Mouse (Mus musculus): Measurements from ENCODE around the gene Prss36. TPM values are rescaled to one million over a fixed set of nuclear protein-coding genes. Genes with fewer than 3 reads are reported as not detected.

The Prss36 gene
- polyA plus RNA-seq, 1 experiment from 2014 or later, result 14.9 TPM

- H3K27ac ChIP-seq (ENCODE audit: low read depth, low read length), result no peak overlapping the region
- peaks cover 8% of the 10 kb centered on the region for H3K4me1 ChIP-seq (ENCODE audit: control insufficient read depth, insufficient read depth, low read depth, low read length)
- no peaks in the 10 kb centered on the region for H3K9me3 ChIP-seq (ENCODE audit: control insufficient read depth, low read length)
- H3K27me3 ChIP-seq (replicated peaks; ENCODE audit: control insufficient read depth, insufficient read depth, low read length), result no peaks in the 10 kb centered on the region
- no peak overlapping the region for H3K4me3 ChIP-seq (ENCODE audit: low read length)
- peaks cover 58% of the 10 kb centered on the region for H3K36me3 ChIP-seq (ENCODE audit: control insufficient read depth, insufficient read depth, low read length)
- H3K9ac ChIP-seq (ENCODE audit: low read depth, low read length), result no peak overlapping the region
- H3K4me2 ChIP-seq (ENCODE audit: low read length), result no peak overlapping the region
- 68% methylated on average over 6 of the region's 6 CpGs for WGBS
- no peak for ATAC-seq
These were observed 60.6 kb downstream of the Prss36 start for GRCm38 (mm10) chr7:127885951-127886350.

Other genes starting within 250 kb of the Prss36 start
- 39.5 and 41.9 TPM in 2 replicates for gene Bcl7c, start 237.8 kb downstream of the Prss36 start, polyA plus RNA-seq (2015; fragmentation: Nextera tagmentation; extraction: Ambion mirVana)
- gene Ctf1, start 234.0 kb downstream of the Prss36 start, polyA plus RNA-seq (2015; fragmentation: Nextera tagmentation; extraction: Ambion mirVana), result 3.4 and 4.9 TPM in 2 replicates
- 0.15 and 0.20 TPM in 2 replicates for gene Ctf2, start 214.6 kb downstream of the Prss36 start, polyA plus RNA-seq (2015; fragmentation: Nextera tagmentation; extraction: Ambion mirVana)
- gene Fbxl19, start 202.2 kb downstream of the Prss36 start, polyA plus RNA-seq (2015; fragmentation: Nextera tagmentation; extraction: Ambion mirVana), result 6.8 TPM in 2 replicates
- gene Orai3, start 176.9 kb downstream of the Prss36 start, polyA plus RNA-seq (2015; fragmentation: Nextera tagmentation; extraction: Ambion mirVana), result 10.4 and 11.3 TPM in 2 replicates
- 12.8 and 14.6 TPM in 2 replicates for gene Setd1a, start 170.1 kb downstream of the Prss36 start, polyA plus RNA-seq (2015; fragmentation: Nextera tagmentation; extraction: Ambion mirVana)
- gene Gm49388, start 161.1 kb downstream of the Prss36 start, polyA plus RNA-seq (2015; fragmentation: Nextera tagmentation; extraction: Ambion mirVana), result not detected in 2 replicates
- 11.9 and 12.1 TPM in 2 replicates for gene Hsd3b7, start 146.1 kb downstream of the Prss36 start, polyA plus RNA-seq (2015; fragmentation: Nextera tagmentation; extraction: Ambion mirVana)
- gene Stx4a, start 122.4 kb downstream of the Prss36 start, polyA plus RNA-seq (2015; fragmentation: Nextera tagmentation; extraction: Ambion mirVana), result 21.6 and 22.0 TPM in 2 replicates
- gene Stx1b, start 122.2 kb downstream of the Prss36 start, polyA plus RNA-seq (2015; fragmentation: Nextera tagmentation; extraction: Ambion mirVana), result 76.8 and 84.4 TPM in 2 replicates
- gene Zfp646, start 70.5 kb downstream of the Prss36 start, polyA plus RNA-seq (2015; fragmentation: Nextera tagmentation; extraction: Ambion mirVana), result 6.0 and 8.8 TPM in 2 replicates
- gene Zfp668, start 69.9 kb downstream of the Prss36 start, polyA plus RNA-seq (2015; fragmentation: Nextera tagmentation; extraction: Ambion mirVana), result 29.5 and 35.1 TPM in 2 replicates
- 0.81 and 0.99 TPM in 2 replicates for gene Prss53, start 55.8 kb downstream of the Prss36 start, polyA plus RNA-seq (2015; fragmentation: Nextera tagmentation; extraction: Ambion mirVana)
- gene Gm21974, start 51.3 kb downstream of the Prss36 start, polyA plus RNA-seq (2015; fragmentation: Nextera tagmentation; extraction: Ambion mirVana), result not detected in 2 replicates
- gene Vkorc1, start 51.1 kb downstream of the Prss36 start, polyA plus RNA-seq (2015; fragmentation: Nextera tagmentation; extraction: Ambion mirVana), result 70.5 and 75.2 TPM in 2 replicates
- gene Bckdk, start 42.6 kb downstream of the Prss36 start, polyA plus RNA-seq (2015; fragmentation: Nextera tagmentation; extraction: Ambion mirVana), result 67.1 and 72.5 TPM in 2 replicates
- 42.1 and 42.3 TPM in 2 replicates for gene Kat8, start 34.2 kb downstream of the Prss36 start, polyA plus RNA-seq (2015; fragmentation: Nextera tagmentation; extraction: Ambion mirVana)
- gene Prss8, start 16.6 kb downstream of the Prss36 start, polyA plus RNA-seq (2015; fragmentation: Nextera tagmentation; extraction: Ambion mirVana), result 0.50 TPM in 2 replicates
- 275 and 318 TPM in 2 replicates for gene Fus, start 20.7 kb upstream of the Prss36 start, polyA plus RNA-seq (2015; fragmentation: Nextera tagmentation; extraction: Ambion mirVana)
- 7.3 and 9.3 TPM in 2 replicates for gene Pycard, start 47.1 kb upstream of the Prss36 start, polyA plus RNA-seq (2015; fragmentation: Nextera tagmentation; extraction: Ambion mirVana)
- 0.27 TPM in 1 of 2 replicates, not detected in the other for gene Trim72, start 57.2 kb upstream of the Prss36 start, polyA plus RNA-seq (2015; fragmentation: Nextera tagmentation; extraction: Ambion mirVana)
- 0.94 and 1.0 TPM in 2 replicates for gene Itgam, start 115.9 kb upstream of the Prss36 start, polyA plus RNA-seq (2015; fragmentation: Nextera tagmentation; extraction: Ambion mirVana)
- not detected in 2 replicates for gene Gm49368, start 116.0 kb upstream of the Prss36 start, polyA plus RNA-seq (2015; fragmentation: Nextera tagmentation; extraction: Ambion mirVana)
- 0.10 TPM in 1 of 2 replicates, not detected in the other for gene Itgax, start 182.8 kb upstream of the Prss36 start, polyA plus RNA-seq (2015; fragmentation: Nextera tagmentation; extraction: Ambion mirVana)
- gene Itgad, start 207.7 kb upstream of the Prss36 start, polyA plus RNA-seq (2015; fragmentation: Nextera tagmentation; extraction: Ambion mirVana), result not detected in 2 replicates